In the genomic region with DNA sequence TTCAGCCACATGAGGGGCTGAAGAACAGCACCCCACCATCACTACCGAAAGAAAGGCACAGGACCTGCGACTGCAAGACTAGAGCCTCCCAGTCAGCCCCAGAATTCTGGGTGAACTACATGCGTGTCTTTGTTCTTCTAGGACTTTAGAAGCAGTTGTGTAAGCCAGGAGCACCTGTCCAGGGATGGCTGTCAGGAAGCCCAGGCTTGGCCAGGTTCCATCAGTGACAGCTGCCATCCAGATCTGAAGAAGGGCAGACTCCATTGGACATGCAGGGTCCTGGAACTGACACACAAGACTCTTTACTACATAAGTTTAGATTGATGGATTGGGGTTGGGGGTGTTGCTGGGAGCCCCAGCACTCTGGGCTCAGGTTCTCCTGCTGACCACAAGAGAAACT, we compare ENCODE assay signal across 22 mouse cellular contexts. TPM values are rescaled to one million over a fixed set of nuclear protein-coding genes. Genes with fewer than 3 reads are reported as not detected.
DNase-seq lines count a peak whose midpoint lies in the region; ATAC-seq and TF ChIP-seq lines count a peak whose summit lies in the region.
"Had no signal": no experiment of that assay in that cellular context is flagged by ENCODE, and none has a peak within 500 bp of the region (broad histone marks: within the 10 kb centered on the region; RNA-seq: fewer than 3 reads in every experiment).

No protein-coding gene starts in this region.

- H3K9ac ChIP-seq in heart, adult 2 months (ENCODE audit: low read depth, low read length) = no peak overlapping the region
- no peak overlapping the region for H3K9ac ChIP-seq in heart, embryonic 11.5 days (ENCODE audit: low read depth, low read length)
- H3K9ac ChIP-seq: forebrain, embryonic 12.5 days; liver, embryonic 14.5 days; lung, embryonic 15.5 days; neural tube, embryonic 12.5 days had no signal

- ATAC-seq in heart, embryonic 11.5 days (replicated peaks; ENCODE audit: insufficient number of reproducible peaks, low FRiP score, low TSS enrichment) = no peak
- ATAC-seq: hindbrain, postnatal 0 days; intestine, postnatal 0 days had no signal

- H3K36me3 ChIP-seq in heart, adult 2 months (ENCODE audit: control insufficient read depth, insufficient read depth, low read length) = peaks cover 9% of the 10 kb centered on the region
- H3K36me3 ChIP-seq in heart, embryonic 11.5 days (ENCODE audit: control insufficient read depth, insufficient read depth, low read length) = no peaks in the 10 kb centered on the region
- H3K36me3 ChIP-seq in myocyte (ENCODE audit: control insufficient read depth, insufficient read depth) = no peaks in the 10 kb centered on the region
- H3K36me3 ChIP-seq: forebrain, embryonic 12.5 days; lung, embryonic 15.5 days; neural tube, embryonic 12.5 days had no signal

- TF ChIP-seq POLR2A in heart, adult 2 months (IDR thresholded peaks at IDR 0.05; ENCODE audit: insufficient read depth, low read depth, low read length) = no peak
- no peak for TF ChIP-seq POLR2A in myocyte (IDR thresholded peaks at IDR 0.05; ENCODE audit: insufficient read length, low read depth)

- DNase-seq in heart, adult 2 months = peak; percentile 34 to 55
- DNase-seq in cerebellum, adult 8-10 months = peak; percentile 11
- peak; percentile 47 for DNase-seq in gastrocnemius, adult 18-20 months (ENCODE audit: low spot score)
- no peak for DNase-seq in urinary bladder, adult 18-20 months (ENCODE audit: low spot score in 2 of 2)
- no peak for DNase-seq in adrenal gland, postnatal 14 days
- DNase-seq: adrenal gland, postnatal 25 days; right cerebral cortex, adult 18-20 months; spleen, adult 18-20 months; thymus, postnatal 25 days had no signal

- no peaks in the 10 kb centered on the region for H3K9me3 ChIP-seq in heart, embryonic 11.5 days (replicated peaks; ENCODE audit: control insufficient read depth, low read length)
- H3K9me3 ChIP-seq: forebrain, embryonic 12.5 days; lung, embryonic 15.5 days; neural tube, embryonic 12.5 days had no signal

- no peak for TF ChIP-seq CTCF in heart, adult 2 months (IDR thresholded peaks at IDR 0.05)

- no peaks in the 10 kb centered on the region for H3K79me2 ChIP-seq in heart, adult 2 months (replicated peaks; ENCODE audit: control insufficient read depth, insufficient read depth, low read length)
- H3K79me2 ChIP-seq in myocyte (ENCODE audit: control insufficient read depth, insufficient read depth) = no peaks in the 10 kb centered on the region

- H3K27me3 ChIP-seq in heart, adult 2 months (ENCODE audit: control insufficient read depth, insufficient read depth, low read length) = no peaks in the 10 kb centered on the region
- H3K27me3 ChIP-seq in heart, embryonic 11.5 days (ENCODE audit: control insufficient read depth, insufficient read depth, low read length) = no peaks in the 10 kb centered on the region
- no peaks in the 10 kb centered on the region for H3K27me3 ChIP-seq in myocyte (ENCODE audit: control insufficient read depth, insufficient read depth, insufficient read length)
- H3K27me3 ChIP-seq: CH12.LX; forebrain, embryonic 12.5 days; lung, embryonic 15.5 days; neural tube, embryonic 12.5 days had no signal

- H3ac ChIP-seq in myocyte (ENCODE audit: control insufficient read depth, insufficient read length) = no peak overlapping the region

- no peak overlapping the region for H3K4me2 ChIP-seq in heart, embryonic 11.5 days
- H3K4me2 ChIP-seq in myocyte (ENCODE audit: low read depth) = no peak overlapping the region
- H3K4me2 ChIP-seq: forebrain, embryonic 12.5 days; lung, embryonic 15.5 days; midbrain, embryonic 11.5 days; neural tube, embryonic 12.5 days had no signal

- H3K4me1 ChIP-seq in heart, adult 2 months (ENCODE audit: control insufficient read depth, insufficient read depth, low read length) = peaks cover 5% of the 10 kb centered on the region
- peaks cover 8% of the 10 kb centered on the region for H3K4me1 ChIP-seq in heart, embryonic 11.5 days (ENCODE audit: control insufficient read depth, insufficient read depth, low read length)
- H3K4me1 ChIP-seq: lung, embryonic 15.5 days; neural tube, embryonic 12.5 days had no signal

- no peak overlapping the region for H3K4me3 ChIP-seq in heart, adult 2 months
- H3K4me3 ChIP-seq in heart, embryonic 11.5 days (ENCODE audit: low read depth, low read length) = no peak overlapping the region
- no peak overlapping the region for H3K4me3 ChIP-seq in myocyte
- H3K4me3 ChIP-seq: forebrain, embryonic 12.5 days; hindbrain, embryonic 10.5 days; lung, embryonic 15.5 days; neural tube, embryonic 12.5 days had no signal

- WGBS in heart, adult 2 months = 77% methylated on average over 3 of the region's 3 CpGs
- WGBS in heart, embryonic 11.5 days (ENCODE audit: insufficient replicate concordance) = 87% methylated on average over 3 of the region's 3 CpGs

- intact Hi-C loops in heart, adult 2 months (cut with DNase I) = no loop called here

- H3K27ac ChIP-seq in heart, adult 2 months = no peak overlapping the region
- H3K27ac ChIP-seq in heart, embryonic 11.5 days (ENCODE audit: low read depth, low read length) = no peak overlapping the region
- H3K27ac ChIP-seq: forebrain, embryonic 12.5 days; hindbrain, embryonic 10.5 days; hindbrain, postnatal 0 days; kidney, postnatal 0 days; liver, embryonic 14.5 days; lung, embryonic 15.5 days; macrophage; neural tube, embryonic 12.5 days had no signal

- TF ChIP-seq EP300 in heart, adult 2 months (IDR thresholded peaks at IDR 0.05; ENCODE audit: insufficient read depth, low read depth, low read length) = no peak

TF ChIP-seq in myocyte, 11 proteins besides CTCF, POLR2A, EP300 and RAD21:
- TF ChIP-seq TCF12 (IDR thresholded peaks at IDR 0.05; ENCODE audit: insufficient read depth, poor library complexity, severe bottlenecking) = no peak
- no peak for TF ChIP-seq USF1 (IDR thresholded peaks at IDR 0.05; ENCODE audit: low read depth)
- peak in 2 of 3 experiments; percentile 20 to 63 for TF ChIP-seq MYOD1 (IDR thresholded peaks at IDR 0.05; ENCODE audit: control insufficient read depth in 1 of 3, insufficient read length in 2 of 3, low read depth in 2 of 3)
- no peak for TF ChIP-seq MAX (IDR thresholded peaks at IDR 0.05; ENCODE audit: low read depth)
- TF ChIP-seq MYOG (IDR thresholded peaks at IDR 0.05; ENCODE audit: control insufficient read depth in 1 of 3, insufficient read depth in 1 of 3, insufficient read length in 2 of 3, low read depth in 2 of 3) = peak in 2 of 3 experiments; percentile 23 to 36
- no peak for TF ChIP-seq SRF (IDR thresholded peaks at IDR 0.05; ENCODE audit: control insufficient read depth, insufficient read length, low read depth)
- no peak for TF ChIP-seq TCF3 (IDR thresholded peaks at IDR 0.05; ENCODE audit: insufficient read length, low read depth)
- no peak for TF ChIP-seq POLR2AphosphoS2 (IDR thresholded peaks at IDR 0.05; ENCODE audit: insufficient read length, low read depth)

RNA-seq across cellular contexts. Expression of gene Pdzd2, which starts 29.7 kb away (rescaled TPM):
- 10 to 100 TPM; 78.9 to 83.9 TPM for total RNA-seq in heart, adult 2 months (2021)
- polyA plus RNA-seq in heart, adult 2 months (2012; rRNA removed) = 15.0 and 25.0 TPM in 2 replicates
- 9.7 and 12.5 TPM in 2 replicates for polyA plus RNA-seq in heart, embryonic 11.5 days (2014; fragmentation: Nextera tagmentation; extraction: Ambion mirVana)
- 10 to 100 TPM; 14.1 to 16.3 TPM for total RNA-seq in gastrocnemius, adult 18-20 months (2021)
- 0.01 TPM for polyA plus RNA-seq in myocyte (2012; fragmentation: generic; extraction: Trizol)
- 29.1 and 33.9 TPM in 2 replicates for total RNA-seq in adrenal gland, postnatal 14 days (2021)
- polyA plus RNA-seq: macrophage had no signal

Comparison
In these comparisons a context has a peak if more than half of its experiments do, and no peak if none do; other contexts are left out.
1. DNase-seq: peak in heart, adult 2 months (2 of 2), cerebellum, adult 8-10 months (single experiment) and gastrocnemius, adult 18-20 months (single experiment); none in urinary bladder, adult 18-20 months (0 of 2) and adrenal gland, postnatal 14 days (single experiment).